Mouse (Mus musculus): Measurements from ENCODE around the gene Dhx37. TPM values are rescaled to one million over a fixed set of nuclear protein-coding genes. Genes with fewer than 3 reads are reported as not detected.
A peak's percentile ranks its signal among the peaks of the same experiment; 100 is the strongest.

Dhx37 gene
- polyA plus RNA-seq, 1 experiment from 2014 or later = 16.4 TPM

- Histone ChIP-seq H3K36me3 (peaks cover 17% of the 10 kb centered on the region), H3K27me3 (no peaks in the 10 kb centered on the region), H3K9ac (replicated peaks) (no peak overlapping the region), H3K4me1 (peaks cover 21% of the 10 kb centered on the region), H3K4me3 (no peak overlapping the region), H3K9me3 (no peaks in the 10 kb centered on the region), H3K4me2 (replicated peaks) (no peak overlapping the region), H3K27ac (replicated peaks) (no peak overlapping the region)
- ATAC-seq (ENCODE audit: low FRiP score, low read depth) = no peak
- WGBS = 81% methylated on average over 3 of the region's 3 CpGs
Observed at GRCm38 (mm10) chr5:125383637-125384420, 50.1 kb downstream of the Dhx37 start.

DNA sequence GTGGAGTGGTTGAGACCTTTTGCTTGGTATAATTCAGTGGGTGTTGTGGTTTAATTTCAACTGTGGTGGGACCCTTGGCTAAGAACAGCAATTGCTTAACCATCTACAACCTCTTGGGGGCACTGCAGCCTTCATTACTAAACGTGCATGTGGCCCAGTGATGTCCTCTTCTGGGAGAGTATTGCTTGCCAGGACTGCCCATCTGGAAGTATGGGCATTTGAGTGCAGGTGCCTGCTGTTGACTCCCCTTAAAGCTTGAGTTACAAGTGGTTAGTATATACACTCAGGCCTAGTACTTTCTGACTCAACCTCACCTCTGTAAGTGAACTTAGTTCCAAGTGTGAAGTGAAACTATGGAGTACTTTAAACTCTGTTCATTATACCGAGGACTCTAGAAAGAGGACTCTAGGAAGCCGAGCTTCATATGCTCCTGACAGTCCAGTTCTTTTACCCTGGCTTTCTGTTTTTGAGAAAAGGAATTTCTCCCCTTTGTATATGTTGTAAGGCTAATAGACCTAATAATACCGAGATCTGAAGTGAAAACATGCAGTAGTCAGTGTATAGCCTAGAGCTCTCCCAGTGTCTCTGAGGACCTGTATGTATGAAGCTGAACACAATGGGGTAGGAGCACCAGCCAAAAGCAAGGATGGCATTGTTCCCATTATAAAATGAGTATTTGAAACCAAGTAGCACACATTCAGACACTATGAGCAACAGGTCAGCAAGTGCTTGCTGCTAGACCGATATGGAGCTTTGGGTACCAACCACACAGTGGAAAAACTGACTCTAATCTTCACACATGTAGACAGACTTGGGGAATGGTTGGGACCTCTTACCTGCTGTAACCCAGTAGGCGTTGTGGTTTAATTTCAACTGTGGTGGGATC lies 51.0 kb downstream of the Dhx37 start:
- no peaks in the 10 kb centered on the region for H3K27me3 ChIP-seq
- WGBS = 55% methylated on average over 6 of the region's 6 CpGs
- no peak; the same call in 1 of the 2 replicates for ATAC-seq (ENCODE audit: low FRiP score, low read depth)
- H3K9me3 ChIP-seq = no peaks in the 10 kb centered on the region
- H3K4me1 ChIP-seq = peaks cover 14% of the 10 kb centered on the region
- no peak overlapping the region for H3K4me3 ChIP-seq
- H3K4me2 ChIP-seq (replicated peaks) = no peak overlapping the region
- H3K36me3 ChIP-seq = peaks cover 17% of the 10 kb centered on the region
- H3K27ac ChIP-seq (replicated peaks) = peak overlapping the region; percentile 17; the same call in 1 of the 2 replicates
- no peak overlapping the region for H3K9ac ChIP-seq (replicated peaks)

- Histone ChIP-seq H3K4me1 (peaks cover 14% of the 10 kb centered on the region), H3K4me2 (replicated peaks) (no peak overlapping the region), H3K36me3 (peaks cover 17% of the 10 kb centered on the region), H3K9me3 (no peaks in the 10 kb centered on the region), H3K27me3 (no peaks in the 10 kb centered on the region), H3K4me3 (no peak overlapping the region), H3K9ac (replicated peaks) (no peak overlapping the region), H3K27ac (replicated peaks) (no peak overlapping the region)
- WGBS = 81% methylated on average over 5 of the region's 5 CpGs
- ATAC-seq (ENCODE audit: low FRiP score, low read depth) = no peak
Observed at GRCm38 (mm10) chr5:125381954-125382672, 51.8 kb downstream of the Dhx37 start.

- H3K36me3 ChIP-seq = no peaks in the 10 kb centered on the region
- whole genome bisulfite sequencing = 81% methylated on average over 5 of the region's 5 CpGs
- no peak overlapping the region for H3K4me3 ChIP-seq
- ATAC-seq (ENCODE audit: low FRiP score, low read depth) = no peak
- H3K27ac ChIP-seq (replicated peaks) = no peak overlapping the region
- H3K4me1 ChIP-seq = no peaks in the 10 kb centered on the region
- H3K9ac ChIP-seq (replicated peaks) = no peak overlapping the region
- H3K4me2 ChIP-seq (replicated peaks) = no peak overlapping the region
- H3K9me3 ChIP-seq = no peaks in the 10 kb centered on the region
- H3K27me3 ChIP-seq = no peaks in the 10 kb centered on the region
Observed at GRCm38 (mm10) chr5:125378919-125379318, 55.0 kb downstream of the Dhx37 start.

- Histone ChIP-seq H3K4me1 (no peaks in the 10 kb centered on the region), H3K9me3 (no peaks in the 10 kb centered on the region), H3K27me3 (no peaks in the 10 kb centered on the region), H3K9ac (replicated peaks) (no peak overlapping the region), H3K36me3 (no peaks in the 10 kb centered on the region), H3K27ac (replicated peaks) (no peak overlapping the region), H3K4me3 (no peak overlapping the region), H3K4me2 (replicated peaks) (no peak overlapping the region)
- WGBS = 64% methylated on average over 7 of the region's 7 CpGs
- no peak for ATAC-seq (ENCODE audit: low FRiP score, low read depth)
Observed at GRCm38 (mm10) chr5:125377214-125377613, 56.7 kb downstream of the Dhx37 start.

DNA sequence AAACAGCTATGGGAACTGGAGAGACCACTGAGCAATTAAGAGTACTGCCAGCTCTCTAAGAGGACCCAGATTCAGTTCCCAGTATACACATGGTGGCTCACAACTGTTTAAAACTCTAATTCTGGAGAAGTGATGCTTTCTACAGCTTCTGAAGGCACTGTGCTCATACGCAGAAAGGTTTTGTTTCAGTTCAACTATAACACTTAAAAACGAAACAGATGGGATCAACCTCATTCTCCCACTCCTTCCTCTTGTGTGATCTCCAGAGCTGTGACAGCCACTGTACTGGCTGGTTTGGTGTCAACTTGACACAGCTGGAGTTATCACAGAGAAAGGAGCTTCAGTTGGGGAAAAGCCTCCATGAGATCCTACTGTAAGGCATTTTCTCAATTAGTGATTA lies 58.0 kb downstream of the Dhx37 start:
- Histone ChIP-seq H3K36me3 (no peaks in the 10 kb centered on the region), H3K27me3 (no peaks in the 10 kb centered on the region), H3K27ac (replicated peaks) (no peak overlapping the region), H3K4me3 (no peak overlapping the region), H3K9me3 (no peaks in the 10 kb centered on the region), H3K4me2 (replicated peaks) (no peak overlapping the region), H3K4me1 (no peaks in the 10 kb centered on the region), H3K9ac (replicated peaks) (no peak overlapping the region)
- WGBS = 91% methylated on average over 2 of the region's 2 CpGs
- ATAC-seq (ENCODE audit: low FRiP score, low read depth) = no peak

- no peak for ATAC-seq (ENCODE audit: low FRiP score, low read depth)
- WGBS = 88% methylated on average over 4 of the region's 4 CpGs
- Histone ChIP-seq H3K4me1 (no peaks in the 10 kb centered on the region), H3K27me3 (no peaks in the 10 kb centered on the region), H3K4me3 (no peak overlapping the region), H3K9ac (replicated peaks) (no peak overlapping the region), H3K36me3 (no peaks in the 10 kb centered on the region), H3K4me2 (replicated peaks) (no peak overlapping the region), H3K9me3 (no peaks in the 10 kb centered on the region), H3K27ac (replicated peaks) (no peak overlapping the region)
Observed at GRCm38 (mm10) chr5:125372027-125372426, 61.9 kb downstream of the Dhx37 start.

- H3K9me3 ChIP-seq = no peaks in the 10 kb centered on the region
Observed at GRCm38 (mm10) chr5:125370950-125371693, 62.8 kb downstream of the Dhx37 start.

GRCm38 (mm10) chr5:125368568-125368967 lies 65.4 kb downstream of the Dhx37 start:
- H3K4me3 ChIP-seq = no peak overlapping the region
- no peak overlapping the region for H3K27ac ChIP-seq (replicated peaks)
- ATAC-seq (ENCODE audit: low FRiP score, low read depth) = no peak
- H3K4me1 ChIP-seq = no peaks in the 10 kb centered on the region
- H3K4me2 ChIP-seq (replicated peaks) = no peak overlapping the region
- H3K36me3 ChIP-seq = no peaks in the 10 kb centered on the region
- 1% methylated on average over 4 of the region's 4 CpGs for WGBS
- H3K9me3 ChIP-seq = no peaks in the 10 kb centered on the region
- no peak overlapping the region for H3K9ac ChIP-seq (replicated peaks)
- no peaks in the 10 kb centered on the region for H3K27me3 ChIP-seq

More at GRCm38 (mm10) chr5:125370950-125371693, 62.8 kb downstream of the Dhx37 start:
- Histone ChIP-seq H3K27me3 (no peaks in the 10 kb centered on the region), H3K36me3 (no peaks in the 10 kb centered on the region), H3K9ac (replicated peaks) (no peak overlapping the region), H3K4me3 (no peak overlapping the region), H3K4me1 (no peaks in the 10 kb centered on the region), H3K27ac (replicated peaks) (no peak overlapping the region), H3K4me2 (replicated peaks) (no peak overlapping the region)
- no peak for ATAC-seq (ENCODE audit: low FRiP score, low read depth)
- 82% methylated on average over 7 of the region's 7 CpGs for WGBS

DNA sequence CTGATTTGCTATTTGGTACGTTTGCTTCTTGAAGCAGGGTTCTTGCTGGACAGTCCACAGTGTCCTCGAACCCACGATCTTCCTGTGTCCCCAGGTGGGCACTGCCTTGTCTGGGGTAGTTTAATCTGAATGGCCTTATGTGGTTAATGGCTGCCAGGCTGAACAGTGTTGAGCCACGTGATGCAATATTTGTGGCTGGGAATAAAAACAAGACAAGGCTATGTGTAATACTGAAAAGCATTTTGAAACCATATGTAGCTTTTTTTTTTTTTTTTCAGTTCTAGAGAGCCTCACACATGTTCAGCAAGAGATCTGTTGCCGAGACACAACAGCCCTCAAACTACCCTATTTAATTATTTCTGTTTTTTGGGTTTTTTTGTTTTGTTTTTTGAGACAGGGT lies 65.8 kb downstream of the Dhx37 start:
- H3K36me3 ChIP-seq = no peaks in the 10 kb centered on the region
- WGBS = 75% methylated on average over 5 of the region's 5 CpGs
- no peak overlapping the region for H3K27ac ChIP-seq (replicated peaks)
- H3K4me2 ChIP-seq (replicated peaks) = no peak overlapping the region
- H3K9me3 ChIP-seq = no peaks in the 10 kb centered on the region
- no peak overlapping the region for H3K4me3 ChIP-seq
- no peaks in the 10 kb centered on the region for H3K4me1 ChIP-seq
- ATAC-seq (ENCODE audit: low FRiP score, low read depth) = no peak
- no peaks in the 10 kb centered on the region for H3K27me3 ChIP-seq
- H3K9ac ChIP-seq (replicated peaks) = no peak overlapping the region

- ATAC-seq (ENCODE audit: low FRiP score, low read depth) = no peak
- Histone ChIP-seq H3K36me3 (no peaks in the 10 kb centered on the region), H3K4me3 (no peak overlapping the region), H3K4me1 (no peaks in the 10 kb centered on the region), H3K9ac (replicated peaks) (no peak overlapping the region), H3K4me2 (replicated peaks) (no peak overlapping the region), H3K9me3 (no peaks in the 10 kb centered on the region), H3K27me3 (no peaks in the 10 kb centered on the region), H3K27ac (replicated peaks) (no peak overlapping the region)
- WGBS = 84% methylated on average over 4 of the region's 4 CpGs
Observed at GRCm38 (mm10) chr5:125364851-125365429, 69.0 kb downstream of the Dhx37 start.
